Mouse (Mus musculus): Measurements from ENCODE around the gene Gm3336.

DNA sequence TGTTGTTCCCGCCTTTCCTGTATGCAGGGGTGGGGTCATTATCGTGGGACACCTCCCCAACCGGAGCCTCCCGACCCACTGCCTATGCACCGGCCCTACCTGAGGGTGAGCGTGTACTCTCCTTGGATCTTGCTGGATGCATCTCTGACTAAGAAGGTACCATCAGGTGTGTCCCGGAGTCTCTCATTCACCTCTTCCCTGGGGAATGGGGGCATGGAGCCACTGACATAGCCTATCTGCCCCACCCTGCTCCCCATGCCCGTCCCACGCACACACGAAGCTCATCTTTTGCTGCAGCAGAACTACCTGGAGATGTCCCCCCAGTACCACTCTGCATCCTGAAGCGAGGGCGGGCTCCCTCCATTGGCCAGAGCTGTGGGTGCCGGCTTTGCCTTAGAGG, 52.4 kb downstream of the Gm3336 start:
- TF ChIP-seq CTCF (IDR thresholded peaks at IDR 0.05; ENCODE audit: extremely low read depth, insufficient read depth, insufficient read length, insufficient replicate concordance): no peak
- no peak for TF ChIP-seq POLR2A (IDR thresholded peaks at IDR 0.05; ENCODE audit: low read depth, low read length)
